Mouse (Mus musculus) spleen, postnatal 4 days (tissue): ENCODE measurements at regions not wholly inside any gene's neighbourhood (a gene's known extent, or its start where the extent isn't known, plus 50 kb on each side); places are given as distances from the start of the nearest gene placed in this dataset.

Source experiments
- DNase-seq, 2 experiments: peaks; one replicate each; pipeline ENCODE4 v3.0.0; 2022; ENCODE audit warnings: low spot score in 2 of 2

DNA sequence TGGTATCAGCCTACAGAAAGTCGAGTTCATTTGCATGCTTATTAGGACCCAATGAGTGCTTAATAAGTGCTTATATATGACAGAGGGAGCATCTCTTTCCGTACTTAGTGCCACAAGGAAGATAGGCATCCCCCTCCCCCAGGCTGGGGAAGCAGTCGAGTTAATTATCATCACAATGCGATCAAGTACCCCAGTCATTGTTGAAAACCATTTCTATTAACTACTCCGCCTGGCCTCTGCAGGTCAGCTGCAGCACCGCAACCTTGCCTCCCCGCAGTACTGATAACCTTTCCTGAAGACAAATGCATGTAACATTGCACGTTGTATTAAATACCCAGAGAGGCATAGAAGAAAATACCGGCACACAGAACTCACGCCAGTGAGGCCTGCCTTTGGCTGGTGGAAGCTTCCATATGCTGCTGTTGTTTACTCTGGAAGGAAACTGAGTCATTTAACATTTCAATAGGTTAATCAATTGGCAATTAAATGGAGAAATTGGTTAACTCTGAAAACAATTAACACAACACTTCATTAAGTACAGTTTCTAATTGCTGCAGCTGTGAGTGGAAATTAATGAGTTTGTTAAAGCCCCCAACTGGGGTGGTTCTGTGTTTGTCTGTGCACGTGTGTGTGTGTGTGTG is 80.6 kb upstream of the Otx2 start:
- no peak for DNase-seq

DNA sequence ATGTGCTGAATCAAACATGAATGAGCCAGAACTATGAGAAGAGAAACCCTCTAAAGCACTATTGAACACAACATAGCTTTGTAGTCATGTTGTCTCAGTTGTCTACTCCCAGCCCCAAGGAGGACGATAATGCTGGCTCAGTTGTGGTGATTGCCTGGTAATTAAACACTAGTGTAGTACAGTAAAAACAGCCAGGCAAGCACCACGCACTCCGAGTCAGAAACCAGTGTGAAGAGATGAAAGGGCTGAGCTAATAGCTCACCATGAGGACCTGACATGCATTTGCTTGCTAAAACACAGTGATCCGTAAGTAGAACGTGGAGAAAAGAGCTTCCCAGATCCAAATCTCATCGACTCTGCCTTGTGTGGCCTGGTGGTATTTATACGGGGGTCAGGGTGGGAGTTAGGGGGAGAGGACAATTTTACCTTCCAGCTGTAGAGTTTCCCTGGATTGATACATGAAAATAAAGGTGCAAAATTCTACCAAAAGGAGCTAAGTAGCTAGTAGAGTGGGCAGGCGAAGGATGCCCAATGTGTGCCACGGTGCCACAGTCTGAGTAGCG is 80.0 kb upstream of the Otx2 start:
- no peak for DNase-seq

DNA sequence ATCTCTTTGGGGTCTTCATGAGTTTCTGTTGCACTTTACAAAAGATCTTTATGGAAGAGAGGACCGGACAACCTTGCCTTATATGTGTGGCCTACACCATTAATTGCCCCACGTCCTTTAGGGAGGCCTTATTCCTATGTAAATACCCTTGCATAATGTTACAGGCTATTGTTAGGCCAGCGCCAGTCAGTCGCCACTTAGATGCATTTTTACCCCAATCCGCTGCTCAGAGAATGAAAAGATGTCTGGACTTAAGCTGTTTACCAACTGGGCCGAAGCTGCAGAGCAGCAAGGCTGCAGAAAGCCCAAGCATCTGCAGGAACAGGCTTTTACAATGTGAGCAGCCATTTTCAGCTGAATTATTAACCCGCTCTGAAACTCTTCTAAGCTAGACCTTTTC is 79.5 kb upstream of the Otx2 start:
- no peak for DNase-seq

DNA sequence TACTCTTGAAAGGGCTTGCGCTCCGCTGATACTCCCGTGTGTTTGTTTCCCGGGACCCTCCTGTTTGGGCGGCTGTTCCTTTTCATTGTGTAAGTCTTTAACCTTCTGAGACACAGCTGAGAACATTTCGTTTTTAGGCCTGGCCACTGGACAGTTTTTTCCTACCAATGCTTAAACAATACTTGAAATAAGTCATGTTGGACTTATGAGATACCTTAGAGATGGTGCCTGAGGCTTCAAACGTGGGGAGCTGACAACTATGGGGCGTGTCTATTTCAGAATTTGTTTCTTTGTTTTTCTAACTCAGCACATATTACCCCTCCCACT is 78.9 kb upstream of the Otx2 start:
- DNase-seq = no peak

DNA sequence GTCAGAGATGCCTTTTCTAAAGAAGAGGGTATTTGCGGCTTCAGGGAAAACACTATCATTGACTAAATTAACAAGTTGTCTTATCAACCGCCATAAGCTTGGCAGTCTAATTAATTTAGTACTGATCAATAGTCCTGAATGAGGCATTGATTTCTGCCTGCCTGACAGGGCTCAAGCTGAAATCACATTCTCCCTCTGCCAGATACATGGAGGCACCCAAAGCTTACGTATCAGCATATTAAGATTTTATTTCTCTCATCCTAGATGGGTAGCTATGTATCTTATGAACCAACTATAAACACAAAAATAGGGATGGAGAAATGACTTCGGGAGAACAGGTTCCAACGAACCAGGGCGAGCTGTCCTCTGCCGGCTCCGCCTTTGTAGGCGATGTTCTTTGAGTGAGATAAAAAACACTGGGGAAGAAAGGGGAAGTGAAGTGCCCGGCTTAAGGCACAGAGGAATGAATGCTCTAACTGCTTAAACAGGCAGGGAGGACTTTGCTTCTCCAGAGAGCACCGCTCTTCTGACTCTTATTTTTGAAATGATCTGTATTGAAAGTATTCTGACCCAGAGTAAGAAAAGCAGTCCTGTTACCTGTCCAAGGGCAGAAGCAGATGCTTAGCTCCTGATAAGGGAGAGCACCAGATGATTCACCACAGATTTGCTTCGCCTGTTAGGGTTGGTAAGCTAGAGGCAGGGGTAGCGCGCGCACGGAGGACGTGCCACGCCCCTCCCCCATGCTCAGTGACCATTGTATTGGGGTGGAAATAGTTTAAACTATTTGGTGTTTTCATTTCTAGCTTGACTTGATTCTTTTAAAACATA is 78.3 kb upstream of the Otx2 start:
- no peak for DNase-seq

DNA sequence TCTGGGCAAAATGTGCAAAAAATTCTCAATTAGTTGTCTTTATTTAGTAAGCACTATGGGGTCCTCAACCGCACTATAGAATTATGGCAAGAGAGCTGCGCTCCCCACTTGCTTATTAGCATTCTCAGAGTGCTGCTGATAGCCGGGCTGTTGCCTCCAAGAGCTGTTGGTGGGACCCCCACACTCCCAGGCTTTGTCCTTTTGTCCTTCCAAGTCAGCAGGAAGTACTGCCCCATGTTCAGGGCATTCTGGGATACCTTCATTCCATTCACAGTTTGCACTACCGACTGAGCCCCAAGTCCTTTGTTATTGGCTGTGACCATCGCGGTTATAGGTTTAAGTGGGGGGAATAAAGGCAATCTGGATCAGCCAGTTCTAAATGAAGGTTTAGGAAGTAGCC is 77.4 kb upstream of the Otx2 start:
- DNase-seq = no peak

DNA sequence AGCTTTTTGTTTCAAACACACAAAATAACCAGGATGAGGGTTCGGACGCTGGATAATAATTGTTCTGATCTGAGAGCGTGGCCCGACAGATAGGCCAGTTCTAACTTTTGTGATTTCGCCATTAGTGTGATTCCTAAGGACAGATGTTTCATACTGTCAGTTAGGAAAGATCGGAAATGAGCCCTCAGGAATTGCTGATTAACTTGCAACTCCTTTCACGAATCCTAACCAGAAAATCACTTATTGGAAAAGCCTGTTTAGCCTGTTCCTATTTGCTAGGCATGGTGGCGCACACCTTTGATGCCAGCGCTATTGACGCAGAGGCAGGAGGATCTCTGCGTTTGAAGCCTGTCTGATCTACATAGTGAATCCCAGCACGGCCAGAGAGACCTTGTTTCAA is 75.4 kb upstream of the Otx2 start:
- DNase-seq = no peak

DNA sequence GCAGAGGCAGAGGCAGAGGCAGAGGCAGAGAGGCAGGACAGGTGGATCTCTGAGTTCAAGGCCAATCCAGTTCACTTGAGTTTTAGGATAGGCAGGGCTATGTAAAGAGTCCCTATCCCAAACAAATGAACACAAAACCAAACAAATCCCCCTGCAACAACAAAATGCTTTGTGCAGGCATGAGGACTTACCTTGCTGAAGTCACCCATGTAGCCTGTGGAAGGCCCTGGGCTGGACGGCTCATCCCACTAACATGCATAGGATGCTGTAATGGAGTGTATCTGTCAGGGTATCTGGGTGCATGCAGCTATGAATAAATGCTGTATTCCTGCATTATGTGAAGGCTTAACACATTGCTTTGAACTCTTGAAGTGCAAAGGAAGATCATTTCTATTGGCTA is 74.3 kb upstream of the Otx2 start:
- DNase-seq = no peak

DNA sequence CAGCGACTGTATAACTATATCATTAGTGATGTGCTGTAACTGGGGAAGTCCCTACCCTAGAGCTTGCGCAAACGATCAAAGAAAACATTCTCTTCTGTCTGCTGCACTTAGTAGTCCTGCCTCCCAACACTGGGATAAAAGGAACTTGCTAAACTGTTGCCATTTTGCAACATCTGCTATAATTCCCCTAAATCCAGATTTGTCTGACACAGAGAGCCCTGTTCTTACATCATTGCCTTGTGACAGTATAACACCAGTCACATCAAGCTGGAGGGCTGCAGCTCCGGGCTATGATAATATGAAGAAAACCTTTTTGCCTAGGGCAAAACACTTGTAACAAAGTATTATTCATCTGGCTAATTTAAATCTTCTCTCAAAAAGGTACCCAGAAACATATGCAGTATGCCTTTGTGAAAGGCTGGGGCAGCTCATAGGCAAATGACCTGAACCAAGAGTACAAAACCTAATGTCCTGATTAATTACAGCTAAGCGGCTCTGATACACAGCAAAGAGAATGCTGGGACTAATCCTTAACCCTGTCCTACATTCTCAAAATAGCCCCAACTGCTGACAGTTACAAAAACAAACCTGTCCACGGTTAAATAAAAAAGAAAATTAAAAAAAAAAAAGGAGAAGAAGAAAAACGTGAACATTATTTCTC is 67.5 kb upstream of the Otx2 start:
- DNase-seq = no peak

DNA sequence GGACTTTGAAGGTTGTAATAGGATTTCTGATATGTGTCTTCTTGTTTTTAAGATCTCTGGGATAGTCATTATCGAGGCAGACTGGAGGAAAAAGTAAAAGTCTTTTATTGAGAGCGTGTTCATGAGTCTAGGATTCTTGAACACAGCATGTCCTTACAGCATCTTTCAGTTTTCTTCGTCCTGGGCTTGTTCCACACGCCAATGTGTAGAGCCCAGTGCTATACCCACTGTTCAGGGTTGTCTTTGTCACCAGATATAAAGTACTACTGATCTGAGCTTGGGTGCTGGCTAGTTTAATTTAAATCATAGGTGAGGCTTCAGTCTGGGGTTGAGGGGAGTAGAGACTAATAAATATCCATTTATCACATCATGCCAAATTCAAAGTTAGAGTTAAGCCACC is 65.5 kb upstream of the Otx2 start:
- no peak for DNase-seq

DNA sequence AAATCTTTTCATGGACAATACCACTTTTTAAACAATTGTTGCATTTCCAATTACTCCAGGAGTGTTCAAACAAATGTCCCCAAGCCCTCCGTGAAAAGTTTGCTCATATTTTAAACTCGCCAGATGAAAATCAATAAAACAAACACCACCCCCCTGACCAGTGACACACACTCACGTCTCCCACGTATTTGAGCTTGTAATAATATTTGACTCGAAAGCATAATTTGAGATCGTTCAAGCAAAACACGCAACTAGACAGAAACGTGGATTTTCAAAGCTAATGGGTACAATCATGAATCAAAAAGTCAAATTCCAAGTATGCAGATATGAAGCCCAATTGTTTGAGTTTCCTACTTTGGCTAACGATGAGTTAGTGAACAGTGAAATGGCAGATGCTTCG is 65.0 kb upstream of the Otx2 start:
- no peak for DNase-seq

DNA sequence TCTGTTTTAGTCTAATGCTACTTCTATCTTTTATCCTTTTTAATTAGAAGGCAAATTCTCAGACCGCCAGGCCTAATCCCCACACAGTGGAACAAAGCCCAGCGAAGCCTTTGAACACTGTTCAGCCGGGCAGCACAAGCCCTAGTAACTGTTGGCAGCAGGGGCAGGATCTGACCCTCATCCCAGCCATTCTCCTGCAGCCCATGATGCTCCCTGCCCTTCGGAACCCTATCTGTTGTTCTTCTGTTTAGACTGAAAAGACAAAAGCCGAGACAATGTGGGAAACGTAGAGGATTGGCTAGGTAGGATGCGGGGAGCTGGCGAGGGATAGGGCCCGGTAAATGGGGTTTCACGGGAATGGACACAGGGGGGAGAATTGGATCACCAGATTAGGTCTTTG is 64.6 kb upstream of the Otx2 start:
- no peak for DNase-seq

DNA sequence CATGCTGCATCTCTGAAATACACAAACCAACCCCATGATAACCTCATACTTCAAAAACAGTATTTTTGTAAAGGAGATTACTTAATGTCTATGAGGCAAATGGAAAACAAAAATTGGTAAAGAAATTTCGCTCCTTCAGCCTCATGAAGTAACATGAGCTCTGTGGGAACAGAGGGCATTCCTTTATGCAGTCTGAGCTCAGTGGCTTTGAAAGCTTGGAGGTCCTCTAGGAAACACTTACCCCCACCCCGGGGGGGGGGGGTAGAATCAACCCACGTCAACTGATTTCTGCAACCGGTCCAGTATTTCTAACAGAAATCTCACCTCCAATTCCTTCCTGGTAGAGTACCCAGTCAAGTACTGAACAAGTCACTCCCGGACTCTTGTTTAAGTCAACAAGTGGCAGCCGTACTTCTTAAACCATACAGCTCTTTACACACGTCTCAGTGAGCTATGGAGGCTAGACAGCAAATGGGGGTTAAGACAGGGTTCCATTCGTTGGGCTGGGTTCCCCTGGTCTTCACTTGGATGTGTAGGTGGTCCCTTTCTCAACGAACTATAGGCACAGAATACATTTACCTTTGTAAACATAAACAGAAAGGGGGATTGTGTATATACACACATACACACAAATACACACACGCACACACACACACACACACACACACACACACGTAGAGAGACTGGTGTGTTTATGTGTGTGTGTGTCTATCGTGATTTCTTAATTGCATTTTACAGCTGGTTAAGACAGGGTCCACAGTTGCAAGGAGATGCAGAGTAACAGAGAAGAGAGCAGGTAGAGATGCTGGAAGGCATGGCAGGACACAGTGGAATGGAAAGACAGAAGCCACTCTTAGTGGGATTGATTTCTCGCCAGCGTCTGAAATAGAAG is 63.6 kb upstream of the Otx2 start:
- no peak for DNase-seq

DNA sequence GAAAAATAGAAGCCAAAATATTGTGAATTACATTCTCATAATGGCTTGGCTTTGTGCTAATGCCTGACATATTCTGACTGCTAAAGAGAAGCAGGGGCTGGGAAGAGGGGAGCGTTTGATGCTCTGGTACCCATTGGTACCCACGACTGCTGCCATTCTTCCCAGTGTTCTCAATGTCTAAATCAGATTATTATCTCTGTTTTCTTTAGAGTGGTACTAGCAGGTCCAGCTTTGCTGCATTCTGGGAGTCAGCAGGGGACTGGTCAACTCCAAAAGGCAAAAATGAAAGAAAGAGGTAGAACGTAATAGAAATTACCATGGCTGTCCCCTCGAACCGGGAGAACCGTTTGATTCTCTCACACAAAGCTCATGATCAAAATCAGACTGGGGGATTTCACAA is 62.6 kb upstream of the Otx2 start:
- no peak for DNase-seq

DNA sequence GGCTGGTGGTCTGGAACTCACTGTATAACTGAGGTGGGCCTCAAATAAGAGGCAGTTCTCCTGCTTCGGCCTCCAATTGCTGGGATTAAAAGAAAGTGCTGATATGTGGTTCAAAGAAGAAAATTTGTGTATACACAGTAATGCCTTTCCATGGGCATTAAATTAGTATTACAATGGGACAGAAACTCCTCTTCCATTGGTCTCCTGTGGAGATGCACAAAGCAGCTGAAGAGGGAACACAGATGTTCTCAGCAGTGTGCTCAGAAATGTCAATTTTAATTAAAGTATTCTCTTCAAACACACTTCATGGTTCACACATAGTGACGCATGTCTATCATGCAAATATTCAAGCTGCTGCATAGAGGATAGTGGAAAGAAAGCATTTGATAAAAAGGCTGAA is 56.4 kb upstream of the Otx2 start:
- no peak for DNase-seq
